Mouse (Mus musculus) limb, embryonic 11.5 days (tissue): ENCODE results near the gene Mras. TPM values are rescaled to one million over a fixed set of nuclear protein-coding genes. Genes with fewer than 3 reads are reported as not detected.

Source experiments
- ATAC-seq: fragments of 200-750 bp; cut with Nextera tagmentation; 2 replicates; pipeline ENCODE4 v1.8.0; 2017; ENCODE audit warnings: low read depth; ENCODE audit not compliant: insufficient number of reproducible peaks, low FRiP score, low TSS enrichment
- DNase-seq: peaks from one replicate; pipeline ENCODE4 v3.0.0-alpha.2; 2015; ENCODE audit warnings: low spot score
- H3K27ac ChIP-seq: fragments of 300-500 bp; sonication (generic); replicated peaks from 2 replicates; pipeline ENCODE4 v1.5.1; 2014; ENCODE audit warnings: low read depth, mild to moderate bottlenecking, low read length
- H3K27me3 ChIP-seq: fragments of 300-500 bp; sonication (generic); 2 replicates; pipeline ENCODE4 v1.6.1; 2014; ENCODE audit warnings: mild to moderate bottlenecking, low read length, mixed read lengths; ENCODE audit not compliant: control insufficient read depth, insufficient read depth
- H3K36me3 ChIP-seq: fragments of 300-500 bp; sonication (generic); 2 replicates; pipeline ENCODE4 v1.6.1; 2014; ENCODE audit warnings: mild to moderate bottlenecking, low read length, moderate library complexity, mixed read lengths; ENCODE audit not compliant: control insufficient read depth, insufficient read depth
- H3K4me1 ChIP-seq: fragments of 300-500 bp; sonication (generic); 2 replicates; pipeline ENCODE4 v1.6.1; 2014; ENCODE audit warnings: low read length, mixed read lengths; ENCODE audit not compliant: control insufficient read depth, insufficient read depth
- H3K4me2 ChIP-seq: fragments of 300-500 bp; sonication (generic); 2 replicates; pipeline ENCODE4 v1.6.1; 2014; ENCODE audit warnings: low read depth, mild to moderate bottlenecking, moderate library complexity; ENCODE audit not compliant: severe bottlenecking
- H3K4me3 ChIP-seq: fragments of 300-500 bp; sonication (generic); 2 replicates; pipeline ENCODE4 v1.5.1; 2014; ENCODE audit warnings: low read depth, low read length
- H3K9ac ChIP-seq: fragments of 300-500 bp; sonication (generic); 2 replicates; pipeline ENCODE4 v1.6.1; 2014; ENCODE audit warnings: mild to moderate bottlenecking, low read length
- H3K9me3 ChIP-seq: fragments of 300-500 bp; sonication (generic); 2 replicates; pipeline ENCODE4 v1.6.1; 2016; ENCODE audit warnings: low read length; ENCODE audit not compliant: control insufficient read depth
- WGBS: fragments of 180-500 bp; shearing (Covaris S2); extraction: QIAGEN DNeasy Blood & Tissue Kit; methylation state at CpG from one replicate; pipeline ENCODE4 v1.1.7; 2014; 5-methylcytosine and 5-hydroxymethylcytosine counted together
- polyA plus RNA-seq: library from polyadenylated mRNA; unstranded; fragments of >200 nt; fragmentation: Nextera tagmentation; extraction: Ambion mirVana; gene quantifications from 2 replicates; pipeline ENCODE4 v1.2.1, GENCODE M21; 2014

The Mras gene
- polyA plus RNA-seq, 1 experiment from 2014 or later = 14.1 TPM

DNA sequence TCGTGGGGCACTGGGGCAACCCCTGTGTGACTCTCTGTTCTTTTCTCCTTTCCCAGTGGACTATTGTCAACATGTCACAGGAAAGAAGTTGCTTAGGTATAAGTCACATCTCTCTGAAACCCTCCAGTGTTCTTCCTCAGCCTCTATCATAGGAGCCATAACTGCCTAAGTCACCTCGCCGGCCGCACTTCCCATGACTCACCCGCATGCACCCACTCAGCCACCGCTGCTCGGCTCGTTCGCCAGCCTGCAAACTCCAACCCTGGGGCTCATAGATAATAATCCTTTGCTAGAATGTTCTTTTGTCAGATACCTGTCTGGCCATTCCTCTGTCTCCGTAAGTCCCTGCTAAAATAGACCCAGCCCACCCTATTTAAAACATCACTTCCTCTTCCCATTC is 45.6 kb downstream of the Mras start:
- Histone ChIP-seq H3K4me3 (no peak overlapping the region), H3K4me1 (no peaks in the 10 kb centered on the region), H3K27ac (no peak overlapping the region), H3K27me3 (no peaks in the 10 kb centered on the region), H3K4me2 (no peak overlapping the region), H3K9me3 (no peaks in the 10 kb centered on the region), H3K9ac (no peak overlapping the region), H3K36me3 (no peaks in the 10 kb centered on the region)
- DNase-seq (no peak), ATAC-seq (no peak)
- 97% methylated on average over 10 of the region's 10 CpGs for WGBS

DNA sequence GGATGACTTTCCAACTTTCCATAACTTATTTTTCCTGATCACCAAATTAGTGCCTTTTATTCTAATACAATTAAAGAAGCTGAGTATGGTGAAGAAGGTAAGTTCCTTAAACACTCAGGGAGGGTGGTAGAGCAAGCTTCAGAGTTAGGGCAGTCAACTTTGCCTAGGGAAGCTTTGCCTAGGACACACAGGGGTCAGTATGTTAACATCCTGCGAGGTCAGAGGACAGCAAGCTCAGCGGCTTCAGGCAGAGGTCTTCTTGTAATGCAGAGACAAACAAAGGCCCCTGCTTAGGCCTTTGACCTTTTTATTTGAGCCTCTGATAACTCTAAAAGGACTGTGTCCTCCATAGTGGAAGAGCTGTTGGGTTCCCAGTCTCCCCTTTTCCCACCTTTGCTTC is 46.5 kb downstream of the Mras start:
- Histone ChIP-seq H3K27me3 (no peaks in the 10 kb centered on the region), H3K4me2 (no peak overlapping the region), H3K4me1 (no peaks in the 10 kb centered on the region), H3K9me3 (no peaks in the 10 kb centered on the region), H3K36me3 (no peaks in the 10 kb centered on the region), H3K9ac (no peak overlapping the region), H3K27ac (no peak overlapping the region), H3K4me3 (no peak overlapping the region)
- ATAC-seq = no peak
- no peak for DNase-seq
- WGBS = 67% methylated on average over 2 of the region's 2 CpGs

DNA sequence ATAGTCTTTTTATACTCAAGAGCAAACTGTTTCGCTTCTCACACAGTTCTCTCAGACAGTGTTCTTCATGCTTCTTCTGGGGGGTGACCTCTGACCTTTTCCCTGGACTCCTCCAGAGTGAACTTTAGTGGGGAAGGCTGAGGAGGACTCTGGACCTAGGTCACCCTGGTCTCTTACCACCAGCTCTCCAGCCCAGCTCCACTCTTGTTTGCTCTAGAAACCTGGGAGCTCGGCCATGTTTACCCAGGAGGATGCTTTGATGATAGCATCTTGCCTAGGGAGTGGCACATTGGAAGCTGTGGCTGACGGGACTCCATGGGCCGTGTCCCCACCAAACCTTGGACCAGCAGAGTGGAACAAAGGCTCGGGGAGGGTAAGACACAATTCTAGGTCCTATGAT is 47.0 kb downstream of the Mras start:
- Histone ChIP-seq H3K4me1 (no peaks in the 10 kb centered on the region), H3K4me2 (no peak overlapping the region), H3K27me3 (no peaks in the 10 kb centered on the region), H3K36me3 (no peaks in the 10 kb centered on the region), H3K9me3 (no peaks in the 10 kb centered on the region), H3K4me3 (no peak overlapping the region), H3K27ac (no peak overlapping the region), H3K9ac (no peak overlapping the region)
- no peak for ATAC-seq
- DNase-seq = no peak
- 87% methylated on average over 5 of the region's 5 CpGs for WGBS

DNA sequence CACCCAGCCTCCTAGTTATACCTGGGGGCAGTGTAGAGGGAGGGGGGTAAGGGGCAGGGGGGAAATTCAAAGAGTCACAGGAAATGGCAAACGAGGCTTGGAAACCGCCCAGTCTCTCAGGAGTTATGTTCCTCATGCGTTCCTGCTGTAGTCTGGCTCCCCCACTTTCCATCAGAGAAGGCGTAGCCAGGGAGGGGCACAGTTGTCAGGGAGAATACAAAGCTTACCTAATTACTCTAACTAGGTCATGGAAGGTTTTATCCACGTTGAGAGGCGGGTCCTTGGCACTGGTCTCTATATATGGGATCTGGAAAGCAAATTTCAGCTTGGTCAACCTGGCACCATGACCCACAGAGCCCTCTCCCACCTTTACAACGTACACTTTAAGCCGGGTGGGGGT is 47.7 kb downstream of the Mras start:
- no peak for ATAC-seq
- Histone ChIP-seq H3K27ac (no peak overlapping the region), H3K4me1 (no peaks in the 10 kb centered on the region), H3K27me3 (no peaks in the 10 kb centered on the region), H3K9me3 (no peaks in the 10 kb centered on the region), H3K36me3 (no peaks in the 10 kb centered on the region), H3K4me2 (no peak overlapping the region), H3K9ac (no peak overlapping the region), H3K4me3 (no peak overlapping the region)
- no peak for DNase-seq
- 67% methylated on average over 8 of the region's 8 CpGs for WGBS

DNA sequence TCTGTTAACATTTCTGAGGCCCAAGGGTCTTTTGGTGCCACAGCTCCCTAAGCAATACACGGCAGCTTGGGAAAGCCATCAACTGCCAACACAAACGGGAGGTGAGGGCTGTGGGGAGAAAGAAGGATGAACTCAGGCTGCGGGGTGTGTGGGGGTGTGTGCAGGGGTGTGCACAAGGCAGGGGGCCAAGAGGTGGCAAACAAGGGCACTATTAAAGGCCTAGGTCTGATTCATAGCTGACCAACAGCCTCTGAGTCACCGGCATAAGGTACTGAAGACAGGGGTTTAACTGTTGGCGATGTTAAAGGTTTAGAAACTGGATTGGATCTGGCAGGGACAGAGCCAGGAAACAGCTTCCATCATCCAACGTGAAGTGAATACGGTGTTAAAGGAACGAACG is 48.3 kb downstream of the Mras start:
- WGBS = 83% methylated on average over 9 of the region's 9 CpGs
- H3K9ac ChIP-seq = no peak overlapping the region
- H3K36me3 ChIP-seq = no peaks in the 10 kb centered on the region

DNA sequence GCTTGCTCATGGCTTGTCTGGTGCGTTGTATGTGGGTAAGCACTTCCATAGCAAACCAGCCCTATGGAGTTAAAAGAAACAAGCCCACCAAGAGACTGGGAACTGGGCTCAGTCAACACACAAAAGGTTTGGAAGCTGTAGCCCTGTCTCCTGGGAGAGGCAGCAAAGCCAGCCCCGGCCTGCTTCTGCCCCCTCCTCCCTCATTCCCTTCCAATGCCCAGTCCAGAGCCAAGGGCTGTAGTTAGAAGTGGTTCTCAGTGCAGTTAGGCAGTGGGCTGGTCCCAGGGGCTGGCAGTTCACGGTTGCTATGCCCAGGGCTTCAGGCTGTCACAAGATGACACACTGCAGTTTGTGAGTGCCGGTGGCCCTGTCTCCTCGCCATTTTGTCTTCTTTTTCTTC is 49.1 kb downstream of the Mras start:
- DNase-seq (no peak), ATAC-seq (no peak)
- H3K4me1 ChIP-seq = no peaks in the 10 kb centered on the region
- no peaks in the 10 kb centered on the region for H3K36me3 ChIP-seq
- H3K9ac ChIP-seq = no peak overlapping the region
- H3K9me3 ChIP-seq = no peaks in the 10 kb centered on the region
- no peak overlapping the region for H3K4me2 ChIP-seq
- no peaks in the 10 kb centered on the region for H3K27me3 ChIP-seq
- 73% methylated on average over 5 of the region's 5 CpGs for WGBS
- no peak overlapping the region for H3K27ac ChIP-seq
- H3K4me3 ChIP-seq = no peak overlapping the region

More for the DNA sequence above, 48.3 kb downstream of the Mras start:
- Histone ChIP-seq H3K27me3 (no peaks in the 10 kb centered on the region), H3K27ac (no peak overlapping the region), H3K4me2 (no peak overlapping the region), H3K9me3 (no peaks in the 10 kb centered on the region), H3K4me3 (no peak overlapping the region), H3K4me1 (no peaks in the 10 kb centered on the region)
- ATAC-seq = no peak
- no peak for DNase-seq

DNA sequence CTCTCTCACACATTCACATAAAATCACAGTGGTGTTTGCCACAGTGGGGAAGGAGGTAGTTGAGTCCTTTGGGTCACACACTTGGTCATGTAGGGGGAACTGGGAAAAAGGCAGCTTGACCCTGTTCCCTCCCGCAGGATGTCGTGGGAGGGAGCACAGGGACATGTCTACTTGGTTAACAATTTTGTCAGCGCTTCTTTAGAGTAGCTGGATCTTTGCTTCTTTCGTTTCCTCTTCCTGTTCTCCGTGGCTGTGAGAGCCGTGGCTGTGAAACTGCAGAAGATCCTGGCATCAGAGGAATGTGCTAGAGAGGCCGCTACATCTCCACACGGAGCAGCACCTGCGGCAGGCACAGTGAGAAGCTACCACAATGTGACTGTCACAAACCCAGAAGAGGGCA is 54.6 kb downstream of the Mras start:
- WGBS = 83% methylated on average over 9 of the region's 9 CpGs
- Histone ChIP-seq H3K4me2 (no peak overlapping the region), H3K9me3 (no peaks in the 10 kb centered on the region), H3K27ac (no peak overlapping the region), H3K36me3 (no peaks in the 10 kb centered on the region), H3K4me1 (no peaks in the 10 kb centered on the region), H3K9ac (no peak overlapping the region), H3K27me3 (no peaks in the 10 kb centered on the region), H3K4me3 (no peak overlapping the region)
- ATAC-seq (no peak), DNase-seq (no peak)

DNA sequence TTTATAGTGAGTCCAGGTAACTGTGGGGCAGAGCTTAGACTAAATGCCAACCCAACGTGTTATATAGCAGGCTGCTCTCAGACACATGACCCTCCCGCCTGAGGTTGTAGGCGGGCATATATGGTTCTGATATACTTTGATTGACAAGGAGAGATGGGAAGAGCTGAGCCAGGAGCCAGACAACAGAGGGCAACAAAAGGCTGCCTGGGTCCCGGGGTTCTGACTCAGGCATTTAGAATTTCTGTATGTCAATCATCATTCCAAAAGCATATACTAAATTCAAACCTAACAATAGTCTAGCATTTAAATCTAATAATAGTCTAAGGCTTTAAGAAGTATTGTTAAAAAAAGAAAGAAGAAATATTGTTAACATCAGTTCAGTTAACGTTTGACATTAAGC is 58.0 kb downstream of the Mras start:
- ATAC-seq = no peak
- no peak overlapping the region for H3K4me3 ChIP-seq
- H3K4me2 ChIP-seq = no peak overlapping the region
- WGBS = 80% methylated on average over 5 of the region's 5 CpGs
- no peaks in the 10 kb centered on the region for H3K27me3 ChIP-seq
- H3K9ac ChIP-seq = no peak overlapping the region
- H3K27ac ChIP-seq = no peak overlapping the region
- no peaks in the 10 kb centered on the region for H3K36me3 ChIP-seq
- H3K9me3 ChIP-seq = no peaks in the 10 kb centered on the region
- DNase-seq = no peak
- H3K4me1 ChIP-seq = no peaks in the 10 kb centered on the region

DNA sequence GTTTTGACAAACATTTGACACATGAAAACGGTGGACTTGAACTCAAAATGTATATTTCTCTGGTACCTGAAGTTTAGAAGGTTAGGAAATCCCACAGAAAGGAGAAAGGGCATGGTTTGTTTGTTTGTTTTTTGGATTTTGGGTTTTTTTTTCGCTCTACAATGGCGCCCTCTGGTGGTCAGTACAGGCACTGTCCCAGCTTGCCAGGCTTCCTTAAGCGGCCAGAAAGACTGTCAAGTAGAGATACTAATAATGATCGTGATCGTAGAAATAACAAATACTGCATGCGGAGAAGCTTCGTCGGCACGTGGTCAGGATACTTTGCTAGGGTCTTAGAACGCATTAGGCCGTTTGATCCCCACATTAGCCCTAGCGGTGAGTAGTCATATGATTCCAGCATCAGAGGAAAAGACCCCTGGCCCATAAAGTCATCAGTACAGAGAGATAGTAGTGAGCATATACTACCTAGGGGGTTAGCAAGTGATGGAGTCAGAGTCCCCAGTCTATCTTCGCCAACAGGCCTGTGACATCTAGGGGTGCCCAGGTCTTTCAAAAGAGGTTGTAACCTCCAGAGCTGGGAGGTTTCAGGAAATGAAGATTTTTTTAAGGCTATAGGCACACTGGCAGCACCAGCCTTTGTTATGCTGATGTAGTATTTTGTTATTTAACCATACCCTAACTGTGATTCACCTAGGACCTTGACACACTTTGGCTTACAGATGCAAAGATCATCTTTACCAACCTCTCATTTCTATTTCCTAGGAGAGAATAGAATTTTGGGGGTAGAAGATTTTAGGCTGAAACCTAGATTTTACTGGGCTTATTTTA is 60.4 kb downstream of the Mras start:
- Histone ChIP-seq H3K9me3 (no peaks in the 10 kb centered on the region), H3K36me3 (no peaks in the 10 kb centered on the region), H3K27ac (no peak overlapping the region), H3K4me3 (no peak overlapping the region), H3K4me2 (no peak overlapping the region), H3K4me1 (no peaks in the 10 kb centered on the region), H3K27me3 (no peaks in the 10 kb centered on the region), H3K9ac (no peak overlapping the region)
- ATAC-seq (no peak), DNase-seq (peak; percentile 76)
- WGBS = 11% methylated on average over 14 of the region's 14 CpGs
